Mouse (Mus musculus) megakaryocyte, embryonic 14.5 days (primary cell): ENCODE results near the gene Prps1l3.

Experiments used
- FLI1 ChIP-seq: IDR thresholded peaks from 2 replicates; pipeline ENCODE4 v1.6.1; 2012; ENCODE audit warnings: low read length, inconsistent platforms, mixed read lengths
- GATA1 ChIP-seq: IDR thresholded peaks from 3 replicates; pipeline ENCODE4 v1.6.1; 2012; ENCODE audit warnings: mixed read lengths, low read length, inconsistent platforms, borderline replicate concordance

DNA sequence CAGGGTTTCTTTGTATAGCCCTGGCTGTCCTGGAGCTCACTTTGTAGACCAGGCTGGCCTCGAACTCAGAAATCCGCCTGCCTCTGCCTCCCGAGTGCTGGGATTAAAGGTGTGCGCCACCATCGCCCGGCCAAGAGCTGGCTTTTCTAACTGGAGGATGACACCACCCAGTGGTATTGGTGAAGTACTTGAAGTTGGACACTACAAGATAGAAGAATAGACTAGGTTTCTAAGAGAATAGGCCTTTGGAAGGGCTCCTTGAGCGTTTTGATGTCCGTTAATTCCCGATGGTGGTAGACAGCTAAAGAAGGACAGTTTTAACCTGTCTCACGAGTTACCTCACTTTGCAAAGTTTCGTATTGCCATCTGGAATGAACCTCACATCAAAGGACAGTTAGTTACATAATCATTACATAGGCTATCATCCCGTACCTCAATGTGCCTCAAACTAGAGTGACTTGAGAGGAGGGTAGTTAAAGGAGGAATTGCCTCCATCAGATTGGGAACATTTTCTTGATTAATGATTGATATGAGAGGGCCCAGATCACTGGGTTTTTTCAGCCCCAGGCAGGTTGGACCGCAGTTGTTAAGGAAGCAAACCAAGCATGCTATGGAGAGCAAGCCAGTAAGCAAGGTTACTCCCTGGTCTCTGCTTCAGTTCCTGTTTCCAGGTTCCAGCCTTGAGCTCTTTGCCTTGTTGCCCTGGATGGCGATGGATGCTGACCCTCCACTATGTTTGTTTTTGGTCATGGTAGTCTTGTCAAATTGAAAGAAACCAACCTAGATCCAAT, 1.1 kb downstream of the Prps1l3 start:
- TF ChIP-seq FLI1 (no peak), GATA1 (no peak)
